Mouse (Mus musculus) neural tube, embryonic 13.5 days (tissue): ENCODE data around the gene Olfr666. TPM values are rescaled to one million over a fixed set of nuclear protein-coding genes. Genes with fewer than 3 reads are reported as not detected.

ENCODE experiments used
- polyA plus RNA-seq: library from polyadenylated mRNA; unstranded; fragments of >200 nt; fragmentation: Nextera tagmentation; extraction: Ambion mirVana; gene quantifications from 2 replicates; pipeline ENCODE4 v1.2.1, GENCODE M21; 2015

Gene Olfr666
- polyA plus RNA-seq, 1 experiment from 2014 or later = not detected

Other genes starting within 250 kb of the Olfr666 start
- gene Olfr658, start 248.6 kb downstream of the Olfr666 start, polyA plus RNA-seq = 0.12 TPM in 1 of 2 replicates, not detected in the other
- gene Olfr659, start 229.2 kb downstream of the Olfr666 start, polyA plus RNA-seq = not detected in 2 replicates
- not detected in 2 replicates for gene Olfr661, start 209.5 kb downstream of the Olfr666 start, polyA plus RNA-seq
- gene Usp17le, start 118.5 kb downstream of the Olfr666 start, polyA plus RNA-seq = not detected in 2 replicates
- not detected in 2 replicates for gene Usp17lb, start 53.3 kb downstream of the Olfr666 start, polyA plus RNA-seq
- not detected in 2 replicates for gene Usp17la, start 38.9 kb downstream of the Olfr666 start, polyA plus RNA-seq
- not detected in 2 replicates for gene Olfr665, start 17.9 kb downstream of the Olfr666 start, polyA plus RNA-seq
- gene Olfr667, start 25.5 kb upstream of the Olfr666 start, polyA plus RNA-seq = not detected in 2 replicates
- gene Olfr668, start 32.1 kb upstream of the Olfr666 start, polyA plus RNA-seq = not detected in 2 replicates
- gene Olfr669, start 38.3 kb upstream of the Olfr666 start, polyA plus RNA-seq = not detected in 2 replicates
- not detected in 2 replicates for gene Olfr670, start 66.7 kb upstream of the Olfr666 start, polyA plus RNA-seq
- not detected in 2 replicates for gene Olfr671, start 83.2 kb upstream of the Olfr666 start, polyA plus RNA-seq
- not detected in 2 replicates for gene Olfr672, start 106.1 kb upstream of the Olfr666 start, polyA plus RNA-seq
- not detected in 2 replicates for gene Olfr675, start 132.5 kb upstream of the Olfr666 start, polyA plus RNA-seq
- not detected in 2 replicates for gene Olfr676, start 136.7 kb upstream of the Olfr666 start, polyA plus RNA-seq
- gene Olfr677, start 155.4 kb upstream of the Olfr666 start, polyA plus RNA-seq = not detected in 2 replicates
- not detected in 2 replicates for gene Olfr678, start 168.5 kb upstream of the Olfr666 start, polyA plus RNA-seq
- not detected in 2 replicates for gene Olfr679, start 185.3 kb upstream of the Olfr666 start, polyA plus RNA-seq
- not detected in 2 replicates for gene Olfr680-ps1, start 196.9 kb upstream of the Olfr666 start, polyA plus RNA-seq
- not detected in 2 replicates for gene Olfr681, start 220.9 kb upstream of the Olfr666 start, polyA plus RNA-seq